Mouse (Mus musculus): ENCODE results near the gene Iscu.

DNA sequence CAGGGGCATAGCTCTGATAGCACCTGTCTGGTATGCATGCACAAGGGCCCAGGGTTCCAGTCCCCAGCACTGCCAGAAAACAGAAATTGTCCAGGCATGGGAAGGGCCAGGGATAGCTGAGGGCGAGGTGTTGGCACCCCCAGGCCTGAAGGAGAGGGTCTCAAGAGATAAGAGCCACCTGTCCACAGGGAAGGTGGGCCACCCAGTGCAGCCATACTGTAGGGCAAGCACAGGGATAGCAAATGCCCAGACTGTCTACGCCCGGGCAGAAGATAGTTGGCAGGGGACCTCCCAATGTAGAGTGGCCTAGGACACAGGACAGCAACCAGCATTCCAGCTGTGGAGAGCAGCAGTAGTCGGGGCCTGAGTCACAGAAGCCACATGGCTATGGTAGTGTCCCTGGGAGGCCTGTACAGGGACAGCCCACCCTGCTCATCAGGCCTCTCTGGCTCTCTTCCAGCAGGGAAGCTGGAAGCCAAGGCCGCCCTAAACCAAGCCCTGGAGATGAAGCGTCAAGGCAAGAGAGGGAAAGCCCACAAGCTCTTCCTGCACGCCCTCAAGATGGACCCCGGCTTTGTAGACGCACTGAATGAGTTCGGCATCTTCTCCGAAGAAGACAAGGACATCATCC, 34.8 kb upstream of the Iscu start:
- TF ChIP-seq CTCF (IDR thresholded peaks at IDR 0.05; ENCODE audit: control insufficient read depth, insufficient read depth, low read length) (no peak), POLR2A (IDR thresholded peaks at IDR 0.05; ENCODE audit: borderline replicate concordance, control insufficient read depth, low read depth, low read length) (no peak)

Measured in bone marrow, adult 2 months (tissue).